Mouse (Mus musculus) ES-E14 (cell line): ENCODE results near the gene Cep295. TPM values are rescaled to one million over a fixed set of nuclear protein-coding genes. Genes with fewer than 3 reads are reported as not detected.

Source experiments
- DNase-seq: peaks from one replicate; pipeline ENCODE4 v3.0.0-alpha.2; 2013; ENCODE audit warnings: low read depth, low spot score
- H3K27ac ChIP-seq: 2 replicates; pipeline ENCODE4 v1.5.1; 2012; ENCODE audit warnings: low read depth, mild to moderate bottlenecking, low read length, moderate library complexity, mixed read lengths; ENCODE audit not compliant: poor library complexity, insufficient read depth, severe bottlenecking
- H3K36me3 ChIP-seq: 2 replicates; pipeline ENCODE4 v1.6.1; 2012; ENCODE audit warnings: mild to moderate bottlenecking, low read length, moderate library complexity, mixed read lengths; ENCODE audit not compliant: control insufficient read depth, poor library complexity, insufficient read depth, severe bottlenecking
- H3K4me1 ChIP-seq, 2 experiments: fragments of 150-350 bp in 1 of 2; sonication (generic) in 1 of 2; 2 replicates each; pipeline ENCODE4 v1.6.1; 2012; ENCODE audit warnings: low read length in 2 of 2, mild to moderate bottlenecking in 1 of 2, mixed read lengths in 1 of 2; ENCODE audit not compliant: control insufficient read depth in 2 of 2, insufficient read depth in 2 of 2, poor library complexity in 1 of 2
- H3K4me3 ChIP-seq, 2 experiments: fragments of 150-350 bp in 1 of 2; sonication (generic) in 1 of 2; 2 replicates each; pipeline ENCODE4 v1.5.1; 2012; ENCODE audit warnings: low read length in 2 of 2, low read depth in 1 of 2, mild to moderate bottlenecking in 1 of 2, mixed read lengths in 1 of 2; ENCODE audit not compliant: insufficient read depth in 1 of 2, poor library complexity in 1 of 2, severe bottlenecking in 1 of 2
- H3K9ac ChIP-seq: 2 replicates; pipeline ENCODE4 v1.6.1; 2012; ENCODE audit warnings: low read depth, mild to moderate bottlenecking, low read length, mixed read lengths; ENCODE audit not compliant: poor library complexity, insufficient read depth, severe bottlenecking
- H3K9me3 ChIP-seq: fragments of 150-350 bp; sonication (generic); 2 replicates; pipeline ENCODE4 v1.6.1; 2012; ENCODE audit warnings: low read depth, mild to moderate bottlenecking, low read length; ENCODE audit not compliant: control insufficient read depth, insufficient read depth
- CHD2 ChIP-seq: IDR thresholded peaks from 2 replicates; pipeline ENCODE4 v1.6.1; 2014; ENCODE audit warnings: mild to moderate bottlenecking, low read depth, low read length, inconsistent platforms
- HCFC1 ChIP-seq: IDR thresholded peaks from 2 replicates; pipeline ENCODE4 v1.6.1; 2012; ENCODE audit warnings: low read length, inconsistent platforms, borderline replicate concordance; ENCODE audit not compliant: insufficient read depth
- MAFK ChIP-seq: IDR thresholded peaks from 2 replicates; pipeline ENCODE4 v1.6.1; 2014; ENCODE audit warnings: mild to moderate bottlenecking, low read depth, low read length, inconsistent platforms; ENCODE audit not compliant: insufficient read depth
- ZC3H11A ChIP-seq: IDR thresholded peaks from 2 replicates; pipeline ENCODE4 v1.6.1; 2012; ENCODE audit warnings: low read depth, mild to moderate bottlenecking, inconsistent platforms, low read length, borderline replicate concordance
- ZNF384 ChIP-seq: IDR thresholded peaks from 2 replicates; pipeline ENCODE4 v1.6.1; 2012; ENCODE audit warnings: low read depth, low read length, inconsistent platforms
- in situ Hi-C, 2 experiments: fragments of 600-800 bp; cut with MboI; formaldehyde crosslinking; loops; one replicate each; pipeline ENCODE4 v1.15.1; 2025; ENCODE audit warnings: low sequenced_read_pairs in 2 of 2, inconsistent platforms in 1 of 2; ENCODE audit not compliant: unreplicated experiment in 2 of 2
- total RNA-seq: library from RNA; depleted of rRNA; stranded (reverse); fragments of 300-350 nt; gene quantifications from 2 replicates; pipeline ENCODE4 v1.2.3, GENCODE M21; 2012

Cep295 gene
- total RNA-seq, 1 experiment = 64.3 TPM

GRCm38 (mm10) chr9:15384266-15384665 lies 26.7 kb upstream of the Cep295 start:
- Histone ChIP-seq H3K4me3 (no peak overlapping the region), H3K27ac (no peak overlapping the region), H3K9ac (no peak overlapping the region), H3K9me3 (no peaks in the 10 kb centered on the region), H3K36me3 (no peaks in the 10 kb centered on the region), H3K4me1 (peaks cover 0 to under 1% of the 10 kb centered on the region in 2 experiments; a peak in 1 of 4 replicates)
- DNase-seq = no peak
- TF ChIP-seq HCFC1 = no peak
- TF ChIP-seq MAFK = no peak
- TF ChIP-seq ZC3H11A = no peak
- no peak for TF ChIP-seq ZNF384
- TF ChIP-seq CHD2 = no peak
- in situ Hi-C loops = no loop called here

GRCm38 (mm10) chr9:15366260-15366659 lies 8.7 kb upstream of the Cep295 start:
- in situ Hi-C loops = no loop called here

GRCm38 (mm10) chr9:15365856-15366255 lies 8.3 kb upstream of the Cep295 start:
- no peaks in the 10 kb centered on the region for H3K9me3 ChIP-seq
- TF ChIP-seq MAFK (no peak), CHD2 (no peak), HCFC1 (no peak), ZNF384 (no peak), ZC3H11A (no peak)
- in situ Hi-C loops = no loop called here
- H3K4me1 ChIP-seq = 0 out of 4 replicates have a peak, but pooled peaks cover 0 to 2% of the 10 kb centered on the region in 2 experiments
- no peak overlapping the region for H3K27ac ChIP-seq
- no peak for DNase-seq
- no peaks in the 10 kb centered on the region for H3K36me3 ChIP-seq
- no peak overlapping the region for H3K9ac ChIP-seq
- no peak overlapping the region for H3K4me3 ChIP-seq

More at GRCm38 (mm10) chr9:15366260-15366659, 8.7 kb upstream of the Cep295 start:
- no peaks in the 10 kb centered on the region for H3K36me3 ChIP-seq
- no peak for DNase-seq
- H3K9ac ChIP-seq = no peak overlapping the region
- H3K4me3 ChIP-seq = no peak overlapping the region
- no peaks in the 10 kb centered on the region for H3K9me3 ChIP-seq
- no peak for TF ChIP-seq MAFK
- TF ChIP-seq CHD2 = no peak
- TF ChIP-seq ZC3H11A = no peak
- TF ChIP-seq HCFC1 = no peak
- no peak for TF ChIP-seq ZNF384
- H3K4me1 ChIP-seq = 0 out of 4 replicates have a peak, but pooled peaks cover 0 to 2% of the 10 kb centered on the region in 2 experiments
- no peak overlapping the region for H3K27ac ChIP-seq

GRCm38 (mm10) chr9:15364843-15365242 lies 7.3 kb upstream of the Cep295 start:
- H3K9me3 ChIP-seq = no peaks in the 10 kb centered on the region
- TF ChIP-seq HCFC1 = no peak
- no peak for TF ChIP-seq CHD2
- no peak for TF ChIP-seq MAFK
- TF ChIP-seq ZC3H11A = no peak
- no peak for TF ChIP-seq ZNF384
- DNase-seq = no peak
- in situ Hi-C loops = no loop called here
- no peaks in the 10 kb centered on the region for H3K36me3 ChIP-seq
- no peak overlapping the region for H3K4me3 ChIP-seq
- H3K4me1 ChIP-seq = 0 out of 4 replicates have a peak, but pooled peaks cover 0 to 2% of the 10 kb centered on the region in 2 experiments
- no peak overlapping the region for H3K9ac ChIP-seq
- H3K27ac ChIP-seq = no peak overlapping the region
